Comparison of ENCODE assay signal across 9 mouse cellular contexts in the genomic region with DNA sequence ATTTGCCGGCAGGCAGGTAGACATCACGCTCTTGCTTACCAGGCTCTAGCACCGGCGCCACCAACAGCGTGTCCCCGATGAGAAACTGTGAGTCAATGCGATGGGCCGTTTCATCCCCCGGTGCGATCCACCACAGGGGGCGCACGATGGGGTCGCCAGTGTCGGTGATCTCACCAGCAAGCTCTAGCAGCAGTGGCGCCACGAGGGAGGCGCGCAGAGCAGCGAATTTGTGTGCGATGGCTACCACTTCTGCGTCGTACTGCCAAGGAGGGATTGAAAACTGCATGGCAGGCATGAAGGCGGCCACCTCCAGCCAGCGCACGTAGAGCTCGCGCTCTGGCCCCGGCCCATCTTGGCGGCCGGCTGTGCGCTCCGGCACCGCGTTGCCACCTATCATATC. TPM values are rescaled to one million over a fixed set of nuclear protein-coding genes. Genes with fewer than 3 reads are reported as not detected.
DNase-seq lines count a peak whose midpoint lies in the region; ATAC-seq and TF ChIP-seq lines count a peak whose summit lies in the region.
"Had no signal": no experiment of that assay in that cellular context is flagged by ENCODE, and none has a peak within 500 bp of the region (broad histone marks: within the 10 kb centered on the region; RNA-seq: fewer than 3 reads in every experiment).

No protein-coding gene starts in this region.

- H3K9me3 ChIP-seq in E14TG2a.4 (ENCODE audit: low read length): no peaks in the 10 kb centered on the region
- H3K9me3 ChIP-seq in forebrain, embryonic 10.5 days: no peaks in the 10 kb centered on the region
- no peaks in the 10 kb centered on the region for H3K9me3 ChIP-seq in limb, embryonic 13.5 days
- H3K9me3 ChIP-seq in neural tube, embryonic 15.5 days (replicated peaks): no peaks in the 10 kb centered on the region

- H3K4me2 ChIP-seq in limb, embryonic 13.5 days (replicated peaks): peak overlapping the region; percentile 68
- peak overlapping the region; percentile 60 for H3K4me2 ChIP-seq in neural tube, embryonic 15.5 days

- peaks cover 24% of the 10 kb centered on the region for H3K36me3 ChIP-seq in E14TG2a.4 (ENCODE audit: insufficient read depth, low read length)
- peaks cover 2% of the 10 kb centered on the region; the same call in 1 of the 2 replicates for H3K36me3 ChIP-seq in forebrain, embryonic 10.5 days (replicated peaks)
- H3K36me3 ChIP-seq in limb, embryonic 13.5 days: no peaks in the 10 kb centered on the region
- no peaks in the 10 kb centered on the region for H3K36me3 ChIP-seq in neural tube, embryonic 15.5 days

- no peak for TF ChIP-seq CTCF in gastrocnemius, adult 2 months (IDR thresholded peaks at IDR 0.05)
- peak; percentile 13; the same call in 1 of the 2 replicates for TF ChIP-seq CTCF in E14TG2a.4 (conservative IDR thresholded peaks at IDR 0.05; ENCODE audit: low read length)

- H3K27ac ChIP-seq in gastrocnemius, adult 2 months: 0 out of 2 replicates have a peak overlapping the region, but pooled peaks have one; percentile 6
- no peak overlapping the region for H3K27ac ChIP-seq in forebrain, embryonic 10.5 days
- H3K27ac ChIP-seq in limb, embryonic 13.5 days: no peak overlapping the region
- H3K27ac ChIP-seq in neural tube, embryonic 15.5 days (replicated peaks): no peak overlapping the region

- 1% methylated on average over 34 of the region's 34 CpGs for WGBS in forebrain, embryonic 10.5 days
- WGBS in limb, embryonic 13.5 days: 2% methylated on average over 34 of the region's 34 CpGs
- WGBS in neural tube, embryonic 15.5 days: 3% methylated on average over 34 of the region's 34 CpGs

- peaks cover 90% of the 10 kb centered on the region for H3K27me3 ChIP-seq in E14TG2a.4 (ENCODE audit: insufficient read depth, low read length)
- H3K27me3 ChIP-seq in forebrain, embryonic 10.5 days (ENCODE audit: poor library complexity, severe bottlenecking): peaks cover 96% of the 10 kb centered on the region
- peaks cover 94% of the 10 kb centered on the region for H3K27me3 ChIP-seq in limb, embryonic 13.5 days
- H3K27me3 ChIP-seq in neural tube, embryonic 15.5 days (replicated peaks): peaks cover 70% of the 10 kb centered on the region

- H3K4me3 ChIP-seq in gastrocnemius, adult 2 months: peak overlapping the region; percentile 87
- peak overlapping the region; percentile 71 for H3K4me3 ChIP-seq in E14TG2a.4 (replicated peaks; ENCODE audit: low read length)
- peak overlapping the region; percentile 45 for H3K4me3 ChIP-seq in forebrain, embryonic 10.5 days
- peak overlapping the region; percentile 39 for H3K4me3 ChIP-seq in limb, embryonic 13.5 days
- H3K4me3 ChIP-seq in neural tube, embryonic 15.5 days (replicated peaks): peak overlapping the region; percentile 37

- no peak for ATAC-seq in limb, embryonic 13.5 days (ENCODE audit: low FRiP score, low read depth)
- peak; percentile 9; the same call in 1 of the 2 replicates for ATAC-seq in neural tube, embryonic 15.5 days (ENCODE audit: low FRiP score)
- no peak for ATAC-seq in erythroblast, adult 5-6 weeks (replicated peaks; ENCODE audit: low FRiP score, poor library complexity, severe bottlenecking)

- peaks cover 57% of the 10 kb centered on the region for H3K4me1 ChIP-seq in E14TG2a.4 (replicated peaks; ENCODE audit: low read depth, low read length)
- H3K4me1 ChIP-seq in forebrain, embryonic 10.5 days: peaks cover 35% of the 10 kb centered on the region
- peaks cover 29% of the 10 kb centered on the region for H3K4me1 ChIP-seq in limb, embryonic 13.5 days
- H3K4me1 ChIP-seq in neural tube, embryonic 15.5 days: peaks cover 40% of the 10 kb centered on the region

- H3K9ac ChIP-seq in limb, embryonic 13.5 days: 0 out of 2 replicates have a peak overlapping the region, but pooled peaks have one; percentile 43
- H3K9ac ChIP-seq in neural tube, embryonic 15.5 days (replicated peaks): 0 out of 2 replicates have a peak overlapping the region, but pooled peaks have one; percentile 24

- intact Hi-C loops in gastrocnemius, adult 2 months (cut with DNase I): no loop called here

- DNase-seq in gastrocnemius, adult 2 months: peak; percentile 39
- no peak for DNase-seq in gastrocnemius, postnatal 25 days
- peak; percentile 50 for DNase-seq in forebrain, embryonic 10.5 days (ENCODE audit: extremely low spot score, low spot score)
- DNase-seq in ovary, postnatal 14 days (ENCODE audit: low spot score): no peak

RNA-seq across cellular contexts. Expression of a gene that starts 5.3 kb away (rescaled TPM):
- total RNA-seq in gastrocnemius, adult 2 months (2021): 10 to 100 TPM; 75.0 to 87.5 TPM
- 10 to 100 TPM; 59.5 to 75.2 TPM for total RNA-seq in gastrocnemius, postnatal 25 days (2021)
- polyA plus RNA-seq in forebrain, embryonic 10.5 days (2016; fragmentation: Nextera tagmentation; extraction: Ambion mirVana): 6.3 and 7.1 TPM in 2 replicates
- 3.8 and 4.1 TPM in 2 replicates for polyA plus RNA-seq in limb, embryonic 13.5 days (2015; fragmentation: Nextera tagmentation; extraction: Ambion mirVana)
- polyA plus RNA-seq in neural tube, embryonic 15.5 days (2015; fragmentation: Nextera tagmentation; extraction: Ambion mirVana): 7.8 and 8.3 TPM in 2 replicates
- total RNA-seq in erythroblast, adult 5-6 weeks (2015; ENCODE audit: low replicate concordance): not detected in 2 replicates
- not detected in 2 replicates for total RNA-seq in erythroblast, adult 5-6 weeks (2017; ENCODE audit: low replicate concordance)

RNA-seq across cellular contexts. Expression of a gene that starts 19.6 kb away (rescaled TPM):
- under 1 TPM in 1 of 2 experiments, not detected in 1; 0.67 TPM for total RNA-seq in gastrocnemius, adult 2 months (2021)
- total RNA-seq in gastrocnemius, postnatal 25 days (2021): not detected
- polyA plus RNA-seq in forebrain, embryonic 10.5 days (2016; fragmentation: Nextera tagmentation; extraction: Ambion mirVana): 3.8 and 6.1 TPM in 2 replicates
- polyA plus RNA-seq in limb, embryonic 13.5 days (2015; fragmentation: Nextera tagmentation; extraction: Ambion mirVana): 1.5 and 1.6 TPM in 2 replicates
- 8.6 and 10.1 TPM in 2 replicates for polyA plus RNA-seq in neural tube, embryonic 15.5 days (2015; fragmentation: Nextera tagmentation; extraction: Ambion mirVana)
- not detected in 2 replicates for total RNA-seq in erythroblast, adult 5-6 weeks (2015; ENCODE audit: low replicate concordance)
- total RNA-seq in erythroblast, adult 5-6 weeks (2017; ENCODE audit: low replicate concordance): not detected in 2 replicates
- total RNA-seq: CH12.LX had no signal

RNA-seq across cellular contexts. Expression of a gene that starts 32.6 kb away (rescaled TPM):
- total RNA-seq in gastrocnemius, adult 2 months (2021): 10 to 100 TPM; 22.7 to 27.6 TPM
- 10 to 100 TPM; 17.3 to 20.5 TPM for total RNA-seq in gastrocnemius, postnatal 25 days (2021)
- 65.4 and 67.8 TPM in 2 replicates for polyA plus RNA-seq in forebrain, embryonic 10.5 days (2016; fragmentation: Nextera tagmentation; extraction: Ambion mirVana)
- polyA plus RNA-seq in limb, embryonic 13.5 days (2015; fragmentation: Nextera tagmentation; extraction: Ambion mirVana): 46.6 and 47.1 TPM in 2 replicates
- polyA plus RNA-seq in neural tube, embryonic 15.5 days (2015; fragmentation: Nextera tagmentation; extraction: Ambion mirVana): 62.8 and 71.6 TPM in 2 replicates
- 15.4 TPM in 1 of 2 replicates, not detected in the other for total RNA-seq in erythroblast, adult 5-6 weeks (2015; ENCODE audit: low replicate concordance)
- 6.6 and 9.9 TPM in 2 replicates for total RNA-seq in erythroblast, adult 5-6 weeks (2017; ENCODE audit: low replicate concordance)

RNA-seq across cellular contexts. Expression of a gene that starts 32.9 kb away (rescaled TPM):
- under 1 TPM; 0.31 to 0.33 TPM for total RNA-seq in gastrocnemius, adult 2 months (2021)
- under 1 TPM; 0.10 to 0.21 TPM for total RNA-seq in gastrocnemius, postnatal 25 days (2021)
- 16.2 and 17.7 TPM in 2 replicates for polyA plus RNA-seq in forebrain, embryonic 10.5 days (2016; fragmentation: Nextera tagmentation; extraction: Ambion mirVana)
- 8.8 and 9.6 TPM in 2 replicates for polyA plus RNA-seq in limb, embryonic 13.5 days (2015; fragmentation: Nextera tagmentation; extraction: Ambion mirVana)
- 2.4 and 3.0 TPM in 2 replicates for polyA plus RNA-seq in neural tube, embryonic 15.5 days (2015; fragmentation: Nextera tagmentation; extraction: Ambion mirVana)
- 3.5 and 14.2 TPM in 2 replicates for total RNA-seq in erythroblast, adult 5-6 weeks (2015; ENCODE audit: low replicate concordance)
- 26.0 and 32.5 TPM in 2 replicates for total RNA-seq in erythroblast, adult 5-6 weeks (2017; ENCODE audit: low replicate concordance)

Comparison
In these comparisons a context has a peak if more than half of its experiments do, and no peak if none do; other contexts are left out.
1. DNase-seq: peak in gastrocnemius, adult 2 months (single experiment) and forebrain, embryonic 10.5 days (single experiment); none in gastrocnemius, postnatal 25 days (single experiment) and ovary, postnatal 14 days (single experiment).
2. H3K4me3 ChIP-seq: peak in every context shown above with its lines; median percentile 87 in gastrocnemius, adult 2 months; 71 in E14TG2a.4; 45 in forebrain, embryonic 10.5 days; 39 in limb, embryonic 13.5 days; 37 in neural tube, embryonic 15.5 days.
3. RNA of a gene that starts 5.3 kb away (total RNA-seq): 75.0 to 87.5 TPM in gastrocnemius, adult 2 months and 59.5 to 75.2 TPM in gastrocnemius, postnatal 25 days; not detected in erythroblast, adult 5-6 weeks; every median in the first group is over 10 times any median in the second.